Mouse (Mus musculus) liver, embryonic 13.5 days (tissue): ENCODE measurements around the gene Defb41. TPM values are rescaled to one million over a fixed set of nuclear protein-coding genes. Genes with fewer than 3 reads are reported as not detected.

Experiments used
- polyA plus RNA-seq: library from polyadenylated mRNA; unstranded; fragments of >200 nt; fragmentation: Nextera tagmentation; extraction: Ambion mirVana; gene quantifications from 2 replicates; pipeline ENCODE4 v1.2.1, GENCODE M21; 2015

Defb41 gene
- polyA plus RNA-seq, 1 experiment from 2014 or later: not detected

Other genes starting within 250 kb of the Defb41 start
- gene Crisp4, start 119.2 kb downstream of the Defb41 start, polyA plus RNA-seq: not detected in 2 replicates
- not detected in 2 replicates for gene Defb18, start 27.7 kb downstream of the Defb41 start, polyA plus RNA-seq